Mouse (Mus musculus): Measurements from ENCODE around the gene Gm136. TPM values are rescaled to one million over a fixed set of nuclear protein-coding genes. Genes with fewer than 3 reads are reported as not detected.

Gm136 gene
- polyA plus RNA-seq (2016; fragmentation: Nextera tagmentation; extraction: Ambion mirVana): not detected in 2 replicates

- 42% methylated on average over 1 of the region's 1 CpGs for WGBS (ENCODE audit: insufficient replicate concordance)
- no peak for ATAC-seq
- no peaks in the 10 kb centered on the region for H3K36me3 ChIP-seq
- no peak within 1 kb of the TSS for H3K27ac ChIP-seq
- no peaks in the 10 kb centered on the region for H3K9me3 ChIP-seq (replicated peaks)
- no peak within 1 kb of the TSS for H3K4me3 ChIP-seq
- no peak within 1 kb of the TSS for H3K9ac ChIP-seq
- no peaks in the 10 kb centered on the region for H3K27me3 ChIP-seq (replicated peaks)
- no peak within 1 kb of the TSS for H3K4me2 ChIP-seq
- H3K4me1 ChIP-seq: no peaks in the 10 kb centered on the region
Observed at GRCm38 (mm10) chr4:34756163-34756562, at the start of gene Gm136. Gene Gm136 (minus strand): TSS chr4:34756263.

- 80% methylated on average over 13 of the region's 14 CpGs for WGBS (ENCODE audit: insufficient replicate concordance)
- H3K4me1 ChIP-seq: no peaks in the 10 kb centered on the region
- H3K4me2 ChIP-seq: no peak overlapping the region
- ATAC-seq: no peak
- H3K36me3 ChIP-seq: peaks cover 19% of the 10 kb centered on the region
- no peak overlapping the region for H3K4me3 ChIP-seq
- no peaks in the 10 kb centered on the region for H3K27me3 ChIP-seq (replicated peaks)
- no peak overlapping the region for H3K27ac ChIP-seq
- H3K9ac ChIP-seq: no peak overlapping the region
- H3K9me3 ChIP-seq (replicated peaks): no peaks in the 10 kb centered on the region
Observed at GRCm38 (mm10) chr4:34801166-34802034, 45.3 kb upstream of the Gm136 start.

GRCm38 (mm10) chr4:34798005-34798404, 41.9 kb upstream of the Gm136 start:
- Histone ChIP-seq H3K4me1 (no peaks in the 10 kb centered on the region), H3K9ac (no peak overlapping the region), H3K4me2 (no peak overlapping the region), H3K27me3 (replicated peaks) (no peaks in the 10 kb centered on the region), H3K9me3 (replicated peaks) (no peaks in the 10 kb centered on the region), H3K36me3 (no peaks in the 10 kb centered on the region), H3K27ac (no peak overlapping the region), H3K4me3 (no peak overlapping the region)
- 71% methylated on average over 2 of the region's 2 CpGs for WGBS (ENCODE audit: insufficient replicate concordance)
- ATAC-seq: no peak

GRCm38 (mm10) chr4:34797294-34797983, 41.4 kb upstream of the Gm136 start:
- Histone ChIP-seq H3K36me3 (no peaks in the 10 kb centered on the region), H3K27me3 (replicated peaks) (no peaks in the 10 kb centered on the region), H3K9me3 (replicated peaks) (no peaks in the 10 kb centered on the region), H3K4me3 (no peak overlapping the region), H3K4me2 (no peak overlapping the region), H3K4me1 (no peaks in the 10 kb centered on the region), H3K9ac (no peak overlapping the region), H3K27ac (no peak overlapping the region)
- ATAC-seq: no peak
- 69% methylated on average over 8 of the region's 8 CpGs for WGBS (ENCODE audit: insufficient replicate concordance)

- H3K4me3 ChIP-seq: no peak overlapping the region
- no peak overlapping the region for H3K4me2 ChIP-seq
- H3K4me1 ChIP-seq: no peaks in the 10 kb centered on the region
Observed at GRCm38 (mm10) chr4:34796294-34796693, 40.2 kb upstream of the Gm136 start.

GRCm38 (mm10) chr4:34786476-34786875, 30.4 kb upstream of the Gm136 start:
- ATAC-seq: no peak
- Histone ChIP-seq H3K4me3 (no peak overlapping the region), H3K4me1 (no peaks in the 10 kb centered on the region), H3K36me3 (no peaks in the 10 kb centered on the region), H3K9ac (no peak overlapping the region), H3K27me3 (replicated peaks) (no peaks in the 10 kb centered on the region; the same call in 1 of the 2 replicates), H3K27ac (no peak overlapping the region), H3K9me3 (replicated peaks) (no peaks in the 10 kb centered on the region), H3K4me2 (no peak overlapping the region)
- WGBS (ENCODE audit: insufficient replicate concordance): 69% methylated on average over 3 of the region's 3 CpGs

More at GRCm38 (mm10) chr4:34796294-34796693, 40.2 kb upstream of the Gm136 start:
- WGBS (ENCODE audit: insufficient replicate concordance): 83% methylated on average over 5 of the region's 5 CpGs
- Histone ChIP-seq H3K27me3 (replicated peaks) (no peaks in the 10 kb centered on the region), H3K36me3 (no peaks in the 10 kb centered on the region), H3K9ac (no peak overlapping the region), H3K27ac (no peak overlapping the region), H3K9me3 (replicated peaks) (no peaks in the 10 kb centered on the region)
- no peak for ATAC-seq

- no peaks in the 10 kb centered on the region for H3K9me3 ChIP-seq (replicated peaks)
- H3K4me1 ChIP-seq: no peaks in the 10 kb centered on the region
- H3K4me2 ChIP-seq: no peak overlapping the region
- H3K4me3 ChIP-seq: no peak overlapping the region
- H3K27me3 ChIP-seq (replicated peaks): no peaks in the 10 kb centered on the region; the same call in 1 of the 2 replicates
- 69% methylated on average over 2 of the region's 2 CpGs for WGBS (ENCODE audit: insufficient replicate concordance)
- ATAC-seq: no peak
- H3K9ac ChIP-seq: no peak overlapping the region
- H3K36me3 ChIP-seq: no peaks in the 10 kb centered on the region
- no peak overlapping the region for H3K27ac ChIP-seq
Observed at GRCm38 (mm10) chr4:34785646-34786045, 29.6 kb upstream of the Gm136 start.

- 43% methylated on average over 5 of the region's 5 CpGs for WGBS (ENCODE audit: insufficient replicate concordance)
- H3K27me3 ChIP-seq (replicated peaks): no peaks in the 10 kb centered on the region; the same call in 1 of the 2 replicates
- no peak overlapping the region for H3K9ac ChIP-seq
Observed at GRCm38 (mm10) chr4:34784865-34785264, 28.8 kb upstream of the Gm136 start.

GRCm38 (mm10) chr4:34782730-34783129, 26.7 kb upstream of the Gm136 start:
- Histone ChIP-seq H3K9ac (no peak overlapping the region), H3K9me3 (replicated peaks) (no peaks in the 10 kb centered on the region), H3K4me3 (no peak overlapping the region), H3K4me1 (no peaks in the 10 kb centered on the region; the same call in 1 of the 2 replicates), H3K27ac (no peak overlapping the region), H3K36me3 (no peaks in the 10 kb centered on the region), H3K27me3 (replicated peaks) (no peaks in the 10 kb centered on the region; the same call in 1 of the 2 replicates), H3K4me2 (no peak overlapping the region)
- ATAC-seq: no peak
- WGBS (ENCODE audit: insufficient replicate concordance): 27% methylated on average over 4 of the region's 4 CpGs

More at GRCm38 (mm10) chr4:34784865-34785264, 28.8 kb upstream of the Gm136 start:
- no peak for ATAC-seq
- Histone ChIP-seq H3K4me2 (no peak overlapping the region), H3K27ac (no peak overlapping the region), H3K9me3 (replicated peaks) (no peaks in the 10 kb centered on the region), H3K36me3 (no peaks in the 10 kb centered on the region), H3K4me1 (no peaks in the 10 kb centered on the region), H3K4me3 (no peak overlapping the region)

GRCm38 (mm10) chr4:34777677-34778527, 21.8 kb upstream of the Gm136 start, which contains the start of gene Smim8:
Gene Smim8 (minus strand): TSS chr4:34778423.
- peak within 1 kb of the TSS; percentile 70 for H3K4me2 ChIP-seq
- no peaks in the 10 kb centered on the region for H3K27me3 ChIP-seq (replicated peaks)
- no peaks in the 10 kb centered on the region for H3K36me3 ChIP-seq
- peak within 1 kb of the TSS; percentile 77 for H3K9ac ChIP-seq
- no peaks in the 10 kb centered on the region for H3K9me3 ChIP-seq (replicated peaks)
- H3K27ac ChIP-seq: peak within 1 kb of the TSS; percentile 80
- WGBS (ENCODE audit: insufficient replicate concordance): 6% methylated on average over 40 of the region's 40 CpGs
- H3K4me1 ChIP-seq: peaks cover 15% of the 10 kb centered on the region
- peak within 1 kb of the TSS; percentile 81 for H3K4me3 ChIP-seq
- peak; percentile 92 for ATAC-seq

- H3K9ac ChIP-seq: no peak overlapping the region
- no peak overlapping the region for H3K4me3 ChIP-seq
- H3K4me1 ChIP-seq: peaks cover 12% of the 10 kb centered on the region
- H3K27me3 ChIP-seq (replicated peaks): no peaks in the 10 kb centered on the region
- H3K36me3 ChIP-seq: peaks cover 22% of the 10 kb centered on the region
- WGBS (ENCODE audit: insufficient replicate concordance): 36% methylated on average over 8 of the region's 8 CpGs
- no peak for ATAC-seq
- no peak overlapping the region for H3K27ac ChIP-seq
- no peaks in the 10 kb centered on the region for H3K9me3 ChIP-seq (replicated peaks)
- H3K4me2 ChIP-seq: no peak overlapping the region
Observed at GRCm38 (mm10) chr4:34771652-34772371, 15.7 kb upstream of the Gm136 start.

All from liver, embryonic 12.5 days (tissue).